Mouse (Mus musculus): ENCODE data around the gene 0610010K14Rik. TPM values are rescaled to one million over a fixed set of nuclear protein-coding genes. Genes with fewer than 3 reads are reported as not detected.

Gene 0610010K14Rik
- polyA plus RNA-seq (2012; rRNA removed): 152 and 226 TPM in 2 replicates

GRCm38 (mm10) chr11:70237457-70238167 lies at the start of gene 0610010K14Rik:
0610010K14Rik (minus strand) TSS chr11:70237914.

GRCm38 (mm10) chr11:70254931-70255531 lies 17.3 kb upstream of the 0610010K14Rik start, which contains the start of gene Alox12:
Alox12 (minus strand) TSS chr11:70255353.

GRCm38 (mm10) chr11:70239541-70240279 lies 2.0 kb upstream of the 0610010K14Rik start, which contains the start of the genes Gm21988 and Rnasek:
Gm21988 (minus strand) TSS chr11:70239830.
Rnasek (minus strand) TSS chr11:70239842.

GRCm38 (mm10) chr11:70229260-70230010 lies 8.3 kb downstream of the 0610010K14Rik start, which contains the start of gene Bcl6b:
Bcl6b (minus strand) TSS chr11:70229798.

GRCm38 (mm10) chr11:70220731-70221602 lies 16.7 kb downstream of the 0610010K14Rik start, which contains the start of gene Slc16a13:
Slc16a13 (minus strand) TSS chr11:70221064.

GRCm38 (mm10) chr11:70212423-70212822 lies 25.3 kb downstream of the 0610010K14Rik start, which contains the start of gene Slc16a11:
Slc16a11 (plus strand) TSS chr11:70212752.

Other genes starting within 250 kb of the 0610010K14Rik start
- gene Gabarap, start 246.8 kb downstream of the 0610010K14Rik start, polyA plus RNA-seq (2012; rRNA removed): 303 and 380 TPM in 2 replicates
- gene Phf23, start 242.1 kb downstream of the 0610010K14Rik start, polyA plus RNA-seq (2012; rRNA removed): 66.5 and 98.1 TPM in 2 replicates
- gene Dvl2, start 237.3 kb downstream of the 0610010K14Rik start, polyA plus RNA-seq (2012; rRNA removed): 32.7 and 40.0 TPM in 2 replicates
- 32.6 and 38.6 TPM in 2 replicates for gene Acadvl, start 222.5 kb downstream of the 0610010K14Rik start, polyA plus RNA-seq (2012; rRNA removed)
- 71.2 and 101 TPM in 2 replicates for gene Dlg4, start 221.0 kb downstream of the 0610010K14Rik start, polyA plus RNA-seq (2012; rRNA removed)
- gene Asgr1, start 183.8 kb downstream of the 0610010K14Rik start, polyA plus RNA-seq (2012; rRNA removed): 1.4 TPM in 2 replicates
- 0.49 and 0.56 TPM in 2 replicates for gene Asgr2, start 145.3 kb downstream of the 0610010K14Rik start, polyA plus RNA-seq (2012; rRNA removed)
- gene Mgl2, start 107.6 kb downstream of the 0610010K14Rik start, polyA plus RNA-seq (2012; rRNA removed): 0.19 and 0.31 TPM in 2 replicates
- gene Clec10a, start 81.7 kb downstream of the 0610010K14Rik start, polyA plus RNA-seq (2012; rRNA removed): 0.40 and 2.1 TPM in 2 replicates
- 0.35 and 0.47 TPM in 2 replicates for gene Slc16a11, start 25.2 kb downstream of the 0610010K14Rik start, polyA plus RNA-seq (2012; rRNA removed)
- gene Slc16a13, start 16.9 kb downstream of the 0610010K14Rik start, polyA plus RNA-seq (2012; rRNA removed): 11.0 and 43.0 TPM in 2 replicates
- 5.3 and 7.2 TPM in 2 replicates for gene Bcl6b, start 8.1 kb downstream of the 0610010K14Rik start, polyA plus RNA-seq (2012; rRNA removed)
- 11.4 and 21.8 TPM in 2 replicates for gene Gm21988, start 1.9 kb upstream of the 0610010K14Rik start, polyA plus RNA-seq (2012; rRNA removed)
- gene Rnasek, start 1.9 kb upstream of the 0610010K14Rik start, polyA plus RNA-seq (2012; rRNA removed): 3.4 and 39.5 TPM in 2 replicates
- 2.6 and 3.1 TPM in 2 replicates for gene Alox12, start 17.4 kb upstream of the 0610010K14Rik start, polyA plus RNA-seq (2012; rRNA removed)
- gene Alox12e, start 84.7 kb upstream of the 0610010K14Rik start, polyA plus RNA-seq (2012; rRNA removed): not detected in 2 replicates
- gene Alox15, start 114.1 kb upstream of the 0610010K14Rik start, polyA plus RNA-seq (2012; rRNA removed): 0.18 and 0.55 TPM in 2 replicates
- gene Pelp1, start 172.1 kb upstream of the 0610010K14Rik start, polyA plus RNA-seq (2012; rRNA removed): 34.7 and 45.0 TPM in 2 replicates
- 49.1 and 64.2 TPM in 2 replicates for gene Arrb2, start 194.7 kb upstream of the 0610010K14Rik start, polyA plus RNA-seq (2012; rRNA removed)
- gene Med11, start 214.0 kb upstream of the 0610010K14Rik start, polyA plus RNA-seq (2012; rRNA removed): 37.6 and 48.2 TPM in 2 replicates
- 0.47 and 0.52 TPM in 2 replicates for gene Zmynd15, start 221.5 kb upstream of the 0610010K14Rik start, polyA plus RNA-seq (2012; rRNA removed)
- 1.7 and 2.2 TPM in 2 replicates for gene Cxcl16, start 222.1 kb upstream of the 0610010K14Rik start, polyA plus RNA-seq (2012; rRNA removed)

Data from central nervous system, embryonic 11.5 days (tissue).